Mouse (Mus musculus) naive thymus-derived CD4-positive, alpha-beta T cell, adult 2 months (primary cell): ENCODE data around the gene Ubac2.
A peak's percentile ranks its signal among the peaks of the same experiment; 100 is the strongest.

ENCODE experiments used
- DNase-seq: peaks from one replicate; pipeline ENCODE4 v3.0.0-alpha.2; 2011; ENCODE audit warnings: low read depth

Gene Ubac2

DNA sequence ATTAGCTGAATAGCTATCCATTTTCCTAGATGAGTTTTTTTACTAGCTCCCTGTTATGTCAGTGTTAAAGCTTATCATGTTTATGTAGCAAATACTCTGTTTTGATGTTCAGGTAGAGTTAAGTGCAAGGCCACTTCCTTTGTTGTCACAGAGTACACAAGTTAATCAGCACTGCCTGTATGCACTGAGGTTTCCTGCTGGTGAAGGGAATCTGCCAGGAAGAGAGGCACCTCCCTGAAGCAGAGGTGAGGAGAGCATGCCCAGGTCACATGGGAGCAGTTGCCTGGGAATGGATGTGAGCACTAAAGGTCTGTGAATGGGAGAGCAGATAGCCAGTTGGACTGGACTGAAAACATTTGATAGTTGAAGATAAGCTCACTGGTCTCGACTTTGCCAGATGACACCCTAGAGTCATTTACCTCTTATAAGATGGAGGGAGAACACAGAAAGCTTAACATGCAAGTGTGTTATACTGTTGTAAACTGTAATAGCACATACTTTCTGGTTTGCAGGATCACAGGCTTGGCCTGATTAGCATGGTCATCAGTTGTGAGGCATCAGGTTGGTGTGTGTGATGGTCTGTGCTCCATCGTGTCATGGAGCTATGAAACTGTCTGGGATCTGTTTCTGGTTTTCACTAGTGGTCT is 73.1 kb downstream of the Ubac2 start:
- peak; percentile 68 for DNase-seq

DNA sequence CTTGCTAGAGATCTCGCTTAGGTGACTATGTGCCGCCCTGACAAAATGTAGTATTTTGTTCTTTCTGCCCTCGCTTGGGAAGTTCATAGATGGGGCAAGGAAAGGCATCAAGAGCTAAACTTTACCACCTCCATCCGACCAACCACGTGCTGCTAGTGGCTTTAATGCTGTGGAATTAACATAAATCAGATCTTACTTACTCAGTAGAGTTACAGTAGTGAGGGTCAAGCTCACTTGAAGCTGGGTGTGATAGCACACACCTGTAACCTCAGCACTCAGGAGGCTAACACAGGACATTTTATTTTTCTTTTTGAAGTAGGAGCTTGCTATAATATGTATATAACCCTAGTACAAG is 73.6 kb downstream of the Ubac2 start:
- DNase-seq: peak; percentile 35

DNA sequence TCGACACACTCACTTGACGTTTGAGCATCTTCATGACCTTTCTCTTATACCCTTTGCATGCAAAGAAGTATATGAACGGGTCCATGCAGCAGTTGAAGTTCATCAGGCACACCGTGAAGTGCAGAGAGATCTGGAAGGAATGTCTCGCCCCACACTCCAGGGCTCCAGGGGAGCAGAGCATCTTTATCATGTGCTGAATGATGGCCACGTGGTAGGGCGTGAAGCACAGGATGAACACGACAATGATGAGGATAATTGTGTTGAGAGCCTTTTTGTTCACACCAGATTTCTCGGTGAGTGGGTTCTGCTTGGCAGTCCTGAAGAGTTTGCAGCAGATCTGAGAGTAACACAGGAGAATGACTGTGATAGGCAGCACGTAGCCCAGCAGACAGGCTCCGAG is 75.7 kb downstream of the Ubac2 start:
- no peak for DNase-seq

DNA sequence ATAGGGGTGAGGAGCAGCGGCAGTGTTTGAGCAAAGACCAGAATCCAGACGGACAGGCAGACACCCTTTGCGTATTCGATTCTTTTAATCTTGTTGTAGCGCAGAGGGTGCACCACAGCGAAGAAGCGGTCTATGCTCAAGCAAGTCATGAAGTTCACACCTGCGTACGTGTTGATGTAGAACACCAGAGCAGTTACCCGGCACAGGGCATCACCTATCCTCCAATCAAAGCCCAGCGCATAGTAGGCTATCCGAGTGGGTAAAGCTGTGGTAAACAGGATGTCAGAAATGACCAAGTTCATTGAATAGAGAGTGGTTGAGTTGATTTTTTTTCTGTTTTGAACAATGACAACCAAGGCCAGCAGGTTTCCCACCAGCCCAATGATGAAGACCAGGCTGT is 76.2 kb downstream of the Ubac2 start:
- peak; percentile 87 for DNase-seq

DNA sequence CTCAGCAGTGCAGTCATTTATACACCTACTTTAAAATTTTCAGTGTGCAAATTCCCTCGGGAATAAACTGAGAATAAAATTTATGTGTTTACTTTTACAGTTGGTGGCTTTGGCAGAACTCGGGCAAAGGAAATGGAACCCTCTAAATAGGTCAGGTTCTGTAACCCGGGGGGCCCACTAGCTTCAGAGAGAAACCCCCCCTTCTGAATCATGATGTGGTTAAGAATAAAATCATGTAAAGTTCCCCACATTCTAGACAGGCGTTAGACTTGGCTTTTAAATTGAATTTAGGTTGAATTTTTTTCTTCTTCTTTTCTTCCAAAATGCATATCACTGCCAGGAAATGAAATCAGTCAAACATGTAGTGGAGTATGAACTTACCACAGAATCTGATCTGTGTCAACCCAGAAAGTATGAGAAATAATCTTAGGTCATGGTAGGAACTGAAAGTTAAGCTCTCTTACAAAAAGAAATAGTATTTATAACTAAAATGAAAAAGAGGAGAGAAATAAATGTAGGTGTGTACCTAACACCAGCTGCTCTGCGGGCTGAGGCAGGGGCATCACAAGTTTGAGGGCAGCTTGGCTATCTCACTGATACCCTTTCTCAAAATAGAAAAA is 76.9 kb downstream of the Ubac2 start:
- peak; percentile 71 for DNase-seq

DNA sequence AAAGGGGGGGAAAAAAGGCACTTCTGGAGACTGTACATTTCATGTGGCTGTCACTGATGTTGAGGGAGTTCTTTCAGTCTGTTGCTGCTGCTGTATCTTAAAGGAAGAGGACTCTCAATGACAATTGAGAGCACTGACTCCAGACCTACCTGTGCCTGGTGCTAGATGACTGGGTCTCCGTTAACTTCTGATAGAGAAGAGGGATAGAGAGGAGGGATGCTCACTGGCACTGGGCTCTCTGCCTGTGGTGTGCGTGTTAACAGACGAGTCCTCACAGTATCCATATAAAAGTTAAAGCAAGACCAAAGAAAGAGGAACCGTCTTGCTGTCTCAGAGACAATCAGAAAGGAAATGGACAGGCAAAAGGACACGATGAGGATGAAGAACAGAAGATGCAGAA is 77.9 kb downstream of the Ubac2 start:
- peak; percentile 60 for DNase-seq

DNA sequence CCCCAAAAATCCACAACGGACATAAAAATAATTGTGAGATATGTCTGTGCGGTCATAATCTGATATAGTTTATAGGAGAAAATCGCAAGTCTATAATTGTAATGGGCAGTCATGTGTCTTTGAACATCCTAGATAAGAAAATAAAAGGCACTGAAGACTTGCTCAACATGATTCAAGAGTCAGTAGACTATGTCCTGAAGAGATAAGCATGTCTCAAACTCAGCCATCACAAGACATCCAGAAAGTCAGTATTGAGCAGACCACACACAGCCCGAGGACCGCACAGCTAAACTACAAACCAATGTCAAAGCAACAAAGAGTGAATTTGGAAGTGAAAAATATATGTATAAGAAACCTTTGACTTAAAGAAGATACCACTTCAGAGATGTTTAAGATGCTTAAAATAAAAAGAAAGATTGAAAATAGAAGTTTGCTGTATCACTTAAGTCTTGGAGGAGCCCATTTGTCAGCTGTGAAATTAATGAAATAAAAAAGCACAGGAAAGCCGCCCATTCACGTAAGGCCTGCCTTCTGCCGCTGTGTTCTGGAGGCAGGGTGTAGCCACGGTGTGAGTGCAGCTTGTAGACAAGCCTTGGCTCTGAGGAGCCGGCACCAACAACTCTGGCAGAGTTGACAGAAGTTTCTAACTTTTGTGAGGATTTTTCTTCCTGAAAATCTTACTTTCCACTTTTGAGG is 78.9 kb downstream of the Ubac2 start:
- DNase-seq: peak; percentile 61

DNA sequence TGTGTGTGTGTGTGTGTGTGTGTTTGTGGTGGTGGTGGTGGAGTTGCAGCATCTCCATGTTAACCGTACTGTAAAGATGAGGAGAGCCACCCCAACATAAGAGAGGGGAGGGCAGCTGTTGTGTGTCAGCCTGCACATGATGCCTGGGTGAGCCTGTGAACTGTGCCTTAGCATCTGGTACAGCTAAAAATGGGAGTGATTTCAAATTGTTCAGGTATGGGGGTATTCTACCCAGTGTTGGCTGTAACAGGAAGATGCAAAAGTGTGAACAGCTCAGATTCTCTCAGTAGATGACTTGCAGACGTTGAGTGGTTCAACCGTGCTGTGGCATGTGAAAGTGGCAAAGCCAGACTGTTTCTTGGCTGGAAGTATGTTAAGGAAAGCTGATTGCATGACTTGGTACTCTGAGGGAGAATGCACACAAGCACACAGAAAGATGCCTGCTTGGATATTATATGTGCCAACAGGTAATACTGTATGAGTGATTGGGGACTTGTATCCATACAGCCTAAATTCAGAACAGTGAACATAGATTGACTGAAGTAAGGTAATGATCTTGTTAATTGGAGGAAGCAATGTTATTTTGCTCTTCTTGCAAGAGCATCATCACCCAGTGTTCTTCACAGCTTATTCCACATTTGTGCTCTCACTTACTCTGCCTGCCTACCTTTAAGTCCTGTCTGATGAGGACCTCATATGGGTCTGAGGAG is 79.8 kb downstream of the Ubac2 start:
- peak; percentile 73 for DNase-seq

DNA sequence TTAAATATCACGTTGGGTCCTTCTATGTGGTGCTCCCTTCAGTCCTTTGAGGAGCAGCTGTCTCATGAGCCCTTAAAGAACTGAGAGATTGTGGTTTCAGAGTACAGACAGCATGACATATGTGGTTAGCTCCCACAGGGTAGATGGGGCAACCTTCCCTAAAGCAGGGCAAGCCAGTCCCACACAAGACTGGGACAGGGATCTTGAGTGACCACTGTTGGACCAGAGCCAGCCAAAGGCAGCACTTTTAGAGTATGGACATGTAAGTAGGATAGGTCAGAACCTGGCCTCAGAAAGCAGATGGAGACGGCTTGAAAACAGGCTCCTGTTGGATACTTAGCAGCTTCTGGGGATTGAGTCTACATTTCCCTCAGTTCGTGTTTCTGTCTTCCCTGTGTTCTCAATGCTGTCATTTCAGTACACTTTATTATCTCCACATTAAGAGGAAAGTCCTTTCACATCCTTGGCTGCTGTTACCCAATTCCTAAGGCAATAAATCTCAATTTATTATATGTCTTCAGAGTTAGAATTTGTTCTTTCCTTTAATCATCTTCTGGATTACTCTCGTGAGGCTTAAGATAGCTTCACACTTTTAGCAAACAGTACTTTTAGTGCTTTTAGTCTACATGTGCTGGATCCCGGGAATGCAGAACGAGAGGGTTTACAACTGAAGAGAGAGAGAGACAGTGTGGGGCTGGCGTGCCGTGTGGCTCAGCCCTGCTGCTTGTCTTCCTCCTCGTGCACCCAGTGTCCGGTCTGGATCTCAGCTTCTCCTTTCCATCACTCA is 80.5 kb downstream of the Ubac2 start:
- no peak for DNase-seq

DNA sequence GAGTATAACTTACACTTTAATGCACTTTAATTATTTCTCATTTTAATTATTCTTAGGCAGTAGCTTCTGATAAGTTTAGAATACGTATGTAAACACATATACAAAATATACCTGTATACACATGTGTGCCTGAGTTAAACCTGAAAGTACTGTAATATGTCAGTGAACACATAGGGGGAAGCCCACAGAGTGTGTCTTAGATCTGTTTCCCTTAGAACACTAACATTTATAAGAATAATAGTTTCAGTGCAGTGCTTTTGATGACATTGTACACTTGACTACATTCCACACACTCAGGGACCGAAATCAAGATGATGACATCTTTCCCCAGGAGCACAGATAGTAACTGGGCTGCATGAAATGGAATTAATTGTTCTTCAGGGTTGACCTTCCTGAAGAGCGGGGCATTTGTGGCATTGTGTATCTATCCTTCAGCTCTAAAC is 81.1 kb downstream of the Ubac2 start:
- DNase-seq: peak; percentile 63

DNA sequence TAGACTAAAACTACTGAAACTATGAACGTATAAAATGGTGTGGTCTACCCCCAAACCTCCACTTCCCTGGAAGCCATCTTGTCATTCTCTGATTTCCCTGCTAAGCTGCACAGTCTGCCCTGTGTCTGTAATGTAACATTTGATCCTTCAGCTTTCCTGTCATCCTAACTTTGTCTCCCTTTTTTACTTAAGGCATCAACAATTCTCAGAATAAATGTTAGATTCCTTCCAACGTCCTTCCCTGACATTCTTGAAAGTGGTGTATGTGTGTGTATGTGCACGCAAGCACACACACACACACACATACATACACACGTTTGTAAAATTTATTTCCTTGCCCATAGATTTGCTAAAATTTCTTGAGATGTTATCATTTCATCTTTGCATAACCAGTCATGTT is 81.6 kb downstream of the Ubac2 start:
- DNase-seq: peak; percentile 52

DNA sequence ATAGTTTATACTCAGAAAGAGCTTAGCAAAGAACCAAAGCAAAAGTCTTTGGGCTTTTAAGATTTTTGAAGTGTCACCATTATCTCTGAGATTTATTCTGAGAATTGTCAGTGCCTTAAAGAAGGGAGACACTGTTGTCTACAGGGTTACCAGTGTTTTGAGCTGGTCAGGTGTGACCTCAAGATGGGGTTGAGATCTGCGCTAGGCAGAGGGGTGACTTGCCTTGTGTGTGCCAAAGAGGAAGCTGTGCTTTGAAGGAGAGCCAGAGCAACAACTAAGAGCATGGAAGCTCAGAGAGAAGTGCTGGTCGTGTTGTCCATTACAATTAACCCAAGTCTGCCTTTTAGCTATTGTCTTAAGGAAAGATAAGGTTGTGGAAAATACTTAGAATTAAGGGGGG is 82.1 kb downstream of the Ubac2 start:
- no peak for DNase-seq

DNA sequence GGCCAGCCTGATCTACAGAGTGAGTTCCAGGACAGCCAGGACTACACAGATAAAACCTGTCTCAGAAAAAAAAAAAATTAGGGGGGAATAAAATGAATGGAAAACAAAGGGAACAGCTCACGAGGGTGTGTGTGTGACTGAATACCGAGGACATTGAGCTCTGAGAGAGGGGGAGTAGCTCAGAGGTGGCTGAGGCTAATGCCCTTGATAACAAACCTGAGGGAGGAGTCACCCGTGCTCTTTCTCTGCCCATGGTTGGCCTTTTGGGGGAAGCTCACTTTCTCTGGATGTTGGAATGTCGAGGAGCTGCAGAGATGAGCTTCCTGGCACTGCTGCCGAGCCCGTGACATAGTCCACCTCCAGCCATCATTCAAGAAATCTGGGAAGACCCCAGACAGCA is 82.6 kb downstream of the Ubac2 start:
- no peak for DNase-seq

DNA sequence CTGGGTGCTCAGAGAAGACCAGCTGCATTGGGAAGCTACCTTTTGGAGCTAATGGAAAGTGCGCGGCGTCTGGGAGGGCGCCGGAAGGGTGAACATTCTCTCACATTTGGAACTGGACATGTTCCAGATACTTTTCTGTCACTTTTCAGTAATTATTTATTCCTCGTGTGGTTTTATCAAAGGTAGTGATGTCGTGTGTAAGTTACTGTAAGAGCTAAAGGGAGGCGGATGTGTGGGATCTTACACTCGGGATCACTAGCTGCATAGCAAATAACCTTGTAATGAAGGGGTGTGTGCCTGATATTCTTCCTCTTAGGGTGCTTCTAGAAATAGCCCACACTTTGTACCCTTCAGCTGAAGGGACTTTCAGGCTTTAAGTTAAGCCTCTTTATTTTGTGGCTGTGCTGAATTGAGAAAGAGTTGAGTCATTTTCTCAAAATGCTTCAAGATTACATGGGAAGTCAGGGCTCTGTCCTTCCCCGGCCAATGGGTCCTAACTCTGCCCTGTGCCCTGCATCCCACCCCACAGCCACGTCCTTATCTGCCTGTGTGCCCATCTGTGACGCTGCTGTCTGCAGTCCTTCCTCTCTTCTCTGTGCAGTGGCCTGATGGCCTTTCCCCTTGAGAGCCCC is 83.2 kb downstream of the Ubac2 start:
- peak; percentile 67 for DNase-seq

DNA sequence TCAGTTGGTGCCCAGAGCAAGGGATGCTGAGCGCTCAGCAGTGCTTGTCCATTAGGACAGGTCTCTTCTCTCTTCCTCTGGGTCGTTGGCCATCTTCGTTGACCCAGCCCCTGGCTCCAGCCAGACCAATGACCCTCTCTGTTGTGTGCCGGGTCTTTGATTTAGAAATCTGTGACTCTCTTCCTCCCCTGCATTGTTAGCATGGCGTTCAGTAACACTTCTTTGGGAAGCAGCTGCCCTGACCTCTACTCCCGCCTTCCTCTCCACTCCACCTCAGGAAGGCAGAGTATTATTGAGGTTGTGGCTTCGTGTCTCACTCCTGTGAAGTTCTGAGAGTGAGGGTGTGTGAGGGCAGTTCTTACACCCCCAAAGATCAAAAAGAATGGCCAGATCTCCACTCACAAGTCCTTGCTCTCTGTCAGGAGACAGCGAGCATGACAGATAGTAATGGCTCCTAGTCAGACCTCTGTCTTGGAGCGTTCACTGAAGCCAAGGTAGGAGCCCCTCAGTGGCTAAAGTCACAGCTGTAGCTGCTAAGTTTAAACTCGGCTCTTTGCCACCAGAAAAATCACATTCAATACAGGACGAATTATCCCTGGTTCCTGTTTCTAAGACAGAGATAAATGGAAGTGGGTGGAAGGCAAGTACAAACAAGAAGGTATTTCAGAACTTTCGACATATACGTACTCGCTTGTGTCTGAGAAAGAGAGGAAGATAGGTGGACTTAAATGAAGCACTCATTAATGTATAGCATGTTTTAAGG is 83.9 kb downstream of the Ubac2 start:
- peak; percentile 65 for DNase-seq

DNA sequence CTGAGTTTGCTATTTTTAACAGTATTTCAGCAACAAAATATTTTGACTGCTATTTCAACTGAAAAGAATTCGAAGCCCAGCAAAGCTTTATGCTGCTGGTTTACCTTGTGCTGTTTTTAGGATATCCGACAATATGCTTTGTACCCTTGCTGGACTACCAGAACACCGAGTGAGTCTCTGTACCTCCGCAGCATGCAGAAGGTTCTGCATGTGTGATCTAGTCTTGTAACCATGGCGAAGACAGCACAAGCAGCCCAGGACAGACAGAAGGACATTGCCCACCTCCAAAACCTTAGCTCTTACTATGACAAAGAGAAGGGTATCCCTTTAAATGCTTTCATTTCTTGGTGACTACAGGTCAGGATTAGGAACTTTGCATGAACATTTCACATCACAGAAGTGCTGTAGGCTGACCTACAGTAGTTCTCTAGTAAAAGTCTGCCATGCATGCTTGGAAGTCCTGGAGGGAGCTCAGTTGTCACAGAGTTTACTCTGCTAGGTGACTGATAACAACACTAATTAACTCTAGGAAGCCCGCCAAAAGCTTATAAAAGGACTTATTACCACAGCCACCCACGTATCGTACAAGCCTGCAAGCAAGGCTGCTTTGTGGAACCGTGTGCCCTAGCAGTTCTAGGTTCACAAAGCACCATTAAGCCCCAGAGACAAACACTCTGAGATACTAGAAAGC is 85.0 kb downstream of the Ubac2 start:
- DNase-seq: no peak

DNA sequence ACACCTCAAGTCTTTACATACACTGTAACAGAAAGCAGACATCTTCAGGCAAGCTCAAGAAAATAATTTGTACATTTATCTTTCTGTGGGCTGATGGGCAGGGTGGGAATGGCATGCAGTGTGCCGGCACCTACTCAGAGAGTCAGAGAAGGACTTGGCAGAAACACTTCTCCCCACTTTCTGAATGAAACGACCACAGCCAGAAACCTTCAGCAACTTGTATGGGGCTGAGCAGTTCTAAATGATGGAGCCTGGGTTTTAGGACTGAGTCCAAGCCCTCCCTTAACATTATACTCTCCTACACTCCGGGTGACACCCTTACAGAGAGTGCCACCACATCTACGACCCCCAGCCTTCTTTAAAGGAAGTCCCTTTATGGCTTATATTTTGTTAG is 85.5 kb downstream of the Ubac2 start:
- peak; percentile 73 for DNase-seq

DNA sequence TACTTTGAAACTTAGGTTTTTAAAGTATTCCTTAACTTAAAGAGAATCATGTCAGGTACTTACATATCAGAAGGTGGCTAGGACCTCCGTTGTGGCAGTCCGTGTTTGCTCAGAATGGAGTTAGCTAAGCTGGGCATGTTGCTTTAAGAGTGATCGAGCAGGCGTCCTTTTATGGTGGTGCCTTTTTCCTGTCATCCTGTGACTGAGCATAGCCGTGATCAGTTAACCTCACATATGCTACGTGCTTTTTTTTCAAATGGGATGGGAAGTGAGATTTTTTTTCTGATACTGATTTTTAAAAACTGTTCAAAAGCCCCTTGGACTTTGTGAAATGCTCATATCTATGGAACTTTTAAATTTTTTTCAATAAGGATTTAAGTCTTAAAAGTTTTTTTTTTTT is 86.6 kb downstream of the Ubac2 start, which contains the start of gene Gpr183:
TSS of gene Gpr183 (minus strand) at position 206 of the 400 bp plus-strand sequence.
- peak; percentile 88 for DNase-seq

DNA sequence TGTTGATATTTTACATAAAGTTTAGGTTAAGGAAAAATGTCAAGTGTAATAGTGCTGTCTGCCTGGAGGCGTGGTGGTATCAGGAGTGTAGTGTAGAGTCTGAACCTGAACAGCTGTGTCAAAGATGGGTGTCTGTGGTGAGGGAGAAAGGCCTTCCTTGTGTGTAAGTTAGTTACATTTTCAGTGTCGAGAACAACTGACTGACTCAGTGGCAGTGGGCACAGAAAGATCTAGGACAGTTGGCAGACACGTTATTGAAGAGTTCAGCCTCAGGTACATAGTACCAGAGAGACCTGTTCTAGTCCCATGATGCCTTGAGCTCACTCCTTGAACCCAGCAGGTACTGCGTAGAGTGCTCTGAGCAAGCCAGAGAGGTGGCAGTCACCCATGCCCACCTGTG is 87.0 kb downstream of the Ubac2 start:
- DNase-seq: peak; percentile 67

DNA sequence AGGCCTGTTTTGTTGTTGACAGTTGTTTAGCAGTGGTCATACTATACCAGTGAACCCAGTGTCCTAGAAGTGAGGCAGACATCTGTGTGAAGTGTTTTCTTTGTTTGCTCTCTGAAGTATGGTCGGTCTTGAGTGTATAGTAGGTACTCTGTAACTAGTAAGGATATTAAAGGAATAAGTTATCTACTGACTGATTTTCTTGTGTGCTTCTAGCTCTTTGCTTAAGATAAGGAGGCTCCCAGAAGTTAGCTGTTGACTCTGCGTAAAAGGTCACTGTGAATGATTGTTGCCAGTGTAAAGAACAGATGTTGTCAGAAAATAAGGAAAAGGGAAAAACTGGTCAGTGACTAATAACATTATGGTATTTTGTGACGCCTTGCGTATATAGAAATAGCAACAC is 88.7 kb downstream of the Ubac2 start:
- DNase-seq: no peak
